Mouse (Mus musculus) effector memory CD4-positive, alpha-beta T cell, adult 7 months (primary cell): ENCODE data around the gene Fam221b. TPM values are rescaled to one million over a fixed set of nuclear protein-coding genes. Genes with fewer than 3 reads are reported as not detected.

Experiments
- polyA plus RNA-seq: library from polyadenylated mRNA; unstranded; fragments of 100-300 nt; shearing (Covaris generic); gene quantifications from one replicate; pipeline ENCODE4 v1.2.1, GENCODE M21; 2017

The Fam221b gene
- polyA plus RNA-seq = 1.5 TPM

GRCm38 (mm10) chr4:43668782-43669427, at the start of gene Fam221b, which contains the start of gene Tmem8b:
Gene Fam221b, minus strand, starts transcription at chr4:43669145.
Gene Tmem8b, plus strand, starts transcription at chr4:43668971.

GRCm38 (mm10) chr4:43709869-43710268, 40.9 kb upstream of the Fam221b start, which contains the start of gene Olfr71:
Gene Olfr71, minus strand, starts transcription at chr4:43710255.

GRCm38 (mm10) chr4:43700707-43701106, 31.8 kb upstream of the Fam221b start, which contains the start of gene Olfr70:
Gene Olfr70, minus strand, starts transcription at chr4:43700807.

GRCm38 (mm10) chr4:43656339-43657109, 12.4 kb downstream of the Fam221b start, which contains the start of gene Hint2:
Gene Hint2, minus strand, starts transcription at chr4:43656466.

GRCm38 (mm10) chr4:43653161-43654015, 15.6 kb downstream of the Fam221b start, which contains the start of gene Spag8:
Gene Spag8, minus strand, starts transcription at chr4:43653594.

GRCm38 (mm10) chr4:43631046-43631955, 37.6 kb downstream of the Fam221b start, which contains the start of gene Npr2:
Gene Npr2, plus strand, starts transcription at chr4:43631935.

Other genes starting within 250 kb of the Fam221b start
- not detected for gene Fam166b, start 240.0 kb downstream of the Fam221b start, polyA plus RNA-seq
- gene Tesk1, start 227.2 kb downstream of the Fam221b start, polyA plus RNA-seq = 76.2 TPM
- 22.2 TPM for gene Cd72, start 214.5 kb downstream of the Fam221b start, polyA plus RNA-seq
- 259 TPM for gene Sit1, start 185.4 kb downstream of the Fam221b start, polyA plus RNA-seq
- 75.2 TPM for gene Ccdc107, start 176.2 kb downstream of the Fam221b start, polyA plus RNA-seq
- gene Arhgef39, start 169.4 kb downstream of the Fam221b start, polyA plus RNA-seq = 11.4 TPM
- gene Car9, start 162.2 kb downstream of the Fam221b start, polyA plus RNA-seq = 0.45 TPM
- gene Tpm2, start 145.4 kb downstream of the Fam221b start, polyA plus RNA-seq = not detected
- 56.9 TPM for gene Creb3, start 106.8 kb downstream of the Fam221b start, polyA plus RNA-seq
- gene Tln1, start 106.5 kb downstream of the Fam221b start, polyA plus RNA-seq = 199 TPM
- gene Rgp1, start 90.4 kb downstream of the Fam221b start, polyA plus RNA-seq = 7.2 TPM
- 26.1 TPM for gene Gba2, start 90.3 kb downstream of the Fam221b start, polyA plus RNA-seq
- 2.8 TPM for gene Msmp, start 84.7 kb downstream of the Fam221b start, polyA plus RNA-seq
- 0.13 TPM for gene Npr2, start 37.2 kb downstream of the Fam221b start, polyA plus RNA-seq
- not detected for gene Spag8, start 15.6 kb downstream of the Fam221b start, polyA plus RNA-seq
- 54.9 TPM for gene Hint2, start 12.7 kb downstream of the Fam221b start, polyA plus RNA-seq
- 1.4 TPM for gene Tmem8b, start 174 bp downstream of the Fam221b start, polyA plus RNA-seq
- not detected for gene Olfr70, start 31.7 kb upstream of the Fam221b start, polyA plus RNA-seq
- 0.15 TPM for gene Olfr71, start 41.1 kb upstream of the Fam221b start, polyA plus RNA-seq
- gene Hrct1, start 58.0 kb upstream of the Fam221b start, polyA plus RNA-seq = not detected
- gene Spaar, start 60.9 kb upstream of the Fam221b start, polyA plus RNA-seq = 0.41 TPM
- gene Olfr159, start 101.9 kb upstream of the Fam221b start, polyA plus RNA-seq = not detected
- gene Olfr156, start 154.8 kb upstream of the Fam221b start, polyA plus RNA-seq = 0.95 TPM
- 0.35 TPM for gene Olfr157, start 171.1 kb upstream of the Fam221b start, polyA plus RNA-seq
- gene Olfr155, start 182.4 kb upstream of the Fam221b start, polyA plus RNA-seq = 0.22 TPM
- 7.7 TPM for gene Reck, start 206.4 kb upstream of the Fam221b start, polyA plus RNA-seq